Mouse (Mus musculus) kidney, postnatal 14 days (tissue): ENCODE data around the gene Gm3625.
"Not testable (repeated sequence)": the region's sequence is repeated elsewhere in the genome, so short reads cannot be mapped to it uniquely, and the experiment has no call there.

ENCODE experiments used
- DNase-seq: peaks from one replicate; pipeline ENCODE4 v3.0.0; 2022; ENCODE audit warnings: mixed read lengths

Gene Gm3625

DNA sequence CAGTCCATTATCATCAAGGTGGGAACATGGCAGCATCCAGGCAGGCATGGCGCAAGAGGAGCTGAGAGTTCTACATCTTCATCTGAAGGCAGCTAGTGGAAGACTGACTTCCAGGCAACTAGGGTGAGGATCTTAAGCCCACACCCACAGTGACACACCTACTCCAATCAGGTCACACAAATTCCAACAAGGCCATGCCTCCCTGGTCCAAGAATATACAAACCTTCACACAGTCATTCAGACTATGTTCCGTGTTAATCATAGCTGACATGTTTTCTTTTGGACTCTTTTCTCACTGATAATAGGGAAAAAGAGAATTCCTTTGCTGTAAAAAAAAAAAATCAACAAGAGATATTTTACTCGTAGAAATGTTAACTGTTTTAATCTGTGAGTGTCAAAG is 39.0 kb downstream of the Gm3625 start:
- DNase-seq: not testable (repeated sequence)

GRCm38 (mm10) chr12:4548053-4549013 is 44.4 kb downstream of the Gm3625 start:
- DNase-seq: peak; percentile 81

GRCm38 (mm10) chr12:4547557-4547956 is 45.2 kb downstream of the Gm3625 start:
- DNase-seq: no peak

GRCm38 (mm10) chr12:4546491-4546890 is 46.2 kb downstream of the Gm3625 start:
- DNase-seq: peak; percentile 59

- DNase-seq: no peak
Observed at GRCm38 (mm10) chr12:4545425-4545824, 47.3 kb downstream of the Gm3625 start.

DNA sequence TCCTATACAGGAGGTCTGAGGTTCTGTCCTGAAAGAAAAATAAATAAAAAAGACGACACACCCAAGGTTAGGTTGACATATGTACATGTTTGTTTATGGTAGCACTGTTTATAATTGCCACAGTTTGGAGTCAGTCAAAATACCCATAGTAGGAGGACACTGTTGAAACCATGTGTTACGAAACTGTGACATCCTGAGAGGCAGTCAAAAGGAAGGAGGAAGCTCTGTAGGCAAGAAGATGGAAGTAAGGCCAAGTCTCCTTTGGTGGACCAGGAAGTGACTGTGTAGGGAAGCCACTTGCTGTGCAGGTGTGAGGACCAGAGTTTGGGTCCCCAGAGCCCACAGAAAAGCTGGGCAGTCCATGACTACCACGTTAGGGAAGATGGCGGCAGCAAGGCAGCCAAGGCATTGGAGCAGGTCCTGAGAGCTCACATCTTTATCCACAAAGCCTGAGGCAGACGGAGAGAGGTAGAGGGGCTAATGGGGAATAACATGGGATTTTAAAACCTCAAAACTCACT is 48.3 kb downstream of the Gm3625 start:
- DNase-seq: no peak
